Mouse (Mus musculus) right cerebral cortex, postnatal 14 days (tissue): Measurements from ENCODE around the gene Kif3c.

Experiments used
- DNase-seq: peaks from one replicate; pipeline ENCODE4 v3.0.0; 2022

Gene Kif3c

DNA sequence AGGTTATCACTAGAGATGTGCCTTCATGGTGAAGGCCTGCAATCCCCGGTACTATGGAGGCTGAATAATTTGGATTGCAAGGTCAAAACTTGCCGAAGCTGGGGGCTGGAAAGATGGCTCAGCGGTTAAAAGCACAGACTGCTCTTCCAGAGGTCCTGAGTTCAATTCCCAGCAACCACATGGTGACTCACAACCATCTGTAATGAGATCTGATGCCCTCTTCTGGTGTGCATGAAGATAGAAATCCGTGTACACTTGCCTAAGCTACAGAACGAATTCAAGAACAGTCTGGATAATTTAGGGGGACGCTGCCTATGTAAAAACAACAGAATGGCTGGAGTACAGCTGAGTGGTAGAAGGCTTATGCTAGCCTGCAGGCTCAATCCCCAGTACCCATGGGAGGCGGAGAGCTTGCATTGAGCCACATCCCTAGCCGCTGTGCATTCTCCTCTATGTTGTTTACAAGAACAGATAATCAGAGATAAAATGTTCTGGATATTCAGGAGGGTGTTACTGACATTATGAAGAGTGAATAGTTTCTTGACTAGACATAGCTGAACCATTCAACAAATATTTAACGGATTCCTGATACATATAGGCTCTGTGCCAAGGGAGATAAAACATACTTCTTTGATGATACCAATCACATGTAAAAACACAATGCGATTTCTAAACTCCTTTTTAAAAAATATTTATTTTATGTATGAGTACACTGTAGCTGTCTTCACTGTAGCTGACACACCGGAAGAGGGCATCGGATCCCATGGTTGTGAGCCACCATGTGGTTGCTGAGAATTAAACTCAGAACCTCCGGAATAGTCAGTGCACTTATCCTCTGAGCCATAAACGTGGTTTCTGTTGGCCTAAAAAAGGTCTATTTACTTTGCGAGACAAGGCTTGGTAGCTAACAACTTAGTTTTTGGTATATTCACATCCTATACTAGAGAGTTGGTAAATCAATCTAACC lies 60.7 kb downstream of the Kif3c start:
- no peak for DNase-seq

DNA sequence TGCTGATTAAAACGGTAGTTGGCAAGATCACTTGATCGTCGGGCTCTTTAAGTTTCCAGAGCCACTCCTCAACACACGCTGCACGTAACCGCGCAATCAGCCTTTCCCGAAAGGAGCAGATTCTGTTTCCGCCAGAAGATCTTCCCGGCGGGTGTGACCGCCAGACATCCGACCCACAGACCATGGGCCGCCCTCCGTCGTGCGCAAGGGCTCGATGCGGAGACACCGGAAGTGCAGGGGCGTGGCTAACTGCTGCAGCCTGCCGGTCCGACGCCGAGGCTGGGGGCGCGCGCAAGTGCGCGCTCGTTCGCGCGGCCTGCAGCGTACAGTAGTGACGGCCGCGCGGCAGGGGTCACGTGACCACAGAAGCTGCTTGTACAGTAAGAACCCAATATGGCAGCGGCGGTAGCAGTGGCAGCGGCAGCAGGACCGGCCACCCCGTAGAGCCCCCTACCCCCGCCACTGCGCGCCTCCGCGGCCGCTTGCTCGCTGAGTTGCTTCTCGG lies 61.6 kb downstream of the Kif3c start, which contains the start of gene Asxl2:
TSS of gene Asxl2 (plus strand) at position 328 of the 505 bp plus-strand sequence.
- DNase-seq: peak; percentile 99

DNA sequence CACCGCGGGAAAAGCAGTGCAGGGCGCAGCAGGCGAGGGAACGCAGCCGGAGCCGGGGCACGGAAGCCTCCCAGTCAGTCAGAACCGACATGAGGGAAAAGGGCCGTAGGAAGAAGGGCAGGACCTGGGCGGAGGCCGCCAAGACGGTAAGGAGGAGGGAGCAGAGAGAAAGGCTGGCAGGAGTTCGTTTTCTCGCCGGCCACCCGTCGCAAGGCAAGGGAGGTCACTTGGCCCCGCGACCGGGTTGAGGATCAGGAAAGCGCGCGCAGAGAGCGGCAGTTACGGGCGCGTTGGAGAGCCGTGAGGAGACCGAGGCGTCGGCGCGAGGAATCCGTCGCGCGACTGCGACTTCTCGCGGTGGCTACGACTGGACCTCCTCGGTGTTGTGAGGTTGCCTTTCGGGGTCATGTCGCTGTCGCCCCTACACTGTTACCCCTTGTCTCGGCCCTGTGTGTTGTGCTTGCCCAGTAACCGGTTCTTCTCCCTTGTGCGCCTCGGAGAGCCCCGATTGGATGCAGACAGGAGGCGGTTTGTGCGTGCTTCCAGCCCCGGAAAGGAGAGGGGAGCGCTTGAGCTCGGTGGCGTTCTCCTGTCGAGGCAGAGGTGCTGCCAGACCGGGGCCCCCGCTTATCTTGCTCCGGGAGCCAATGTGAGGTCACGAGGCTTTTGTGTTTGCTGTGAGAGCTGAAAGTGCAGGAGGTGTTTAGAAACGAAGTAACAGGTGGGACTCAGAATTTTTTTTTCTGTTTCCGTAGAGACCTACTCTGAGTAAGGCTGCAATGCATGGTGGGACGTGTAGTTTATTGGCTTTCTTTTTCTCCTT lies 62.3 kb downstream of the Kif3c start:
- DNase-seq: peak; percentile 63

DNA sequence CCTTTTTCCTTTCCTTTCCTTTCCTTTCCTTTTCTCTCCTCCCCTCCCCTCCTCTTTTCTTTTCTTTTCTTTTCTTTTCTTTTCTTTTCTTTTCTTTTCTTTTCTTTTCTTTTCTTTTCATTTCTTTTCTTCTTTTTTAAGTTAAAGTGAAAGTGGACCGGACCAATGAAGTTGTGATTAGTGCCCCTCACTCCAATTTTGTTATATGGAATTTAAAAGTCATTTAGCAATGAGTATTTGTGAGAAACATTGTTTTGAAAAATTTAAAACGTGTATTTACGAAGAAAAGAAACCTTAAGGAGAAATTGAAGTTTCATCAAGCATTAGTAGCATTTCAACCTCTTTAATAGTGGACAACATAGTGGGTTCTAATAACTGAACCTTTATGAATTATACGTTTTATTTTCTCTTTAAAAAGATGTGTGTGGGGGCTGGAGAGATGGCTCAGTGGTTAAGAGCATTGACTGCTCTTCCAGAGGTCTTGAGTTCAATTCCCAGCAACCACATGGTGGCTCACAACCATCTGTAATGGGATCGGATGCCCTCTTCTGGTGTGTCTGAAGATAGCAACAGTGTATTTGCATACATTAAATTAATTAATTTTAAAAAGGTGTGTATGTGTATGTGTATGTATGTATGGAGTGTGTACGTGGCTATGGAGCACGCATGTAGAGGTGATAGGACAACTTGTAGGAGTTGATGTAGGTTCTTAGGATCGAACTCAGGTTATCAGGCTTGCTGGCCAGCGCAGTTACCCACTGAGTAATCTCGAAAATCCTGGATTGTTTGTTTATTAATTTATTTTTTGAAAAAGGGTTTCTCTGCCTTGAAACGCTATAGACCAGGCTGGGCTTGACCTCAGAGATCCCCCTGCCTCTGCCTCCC lies 63.2 kb downstream of the Kif3c start:
- no peak for DNase-seq

DNA sequence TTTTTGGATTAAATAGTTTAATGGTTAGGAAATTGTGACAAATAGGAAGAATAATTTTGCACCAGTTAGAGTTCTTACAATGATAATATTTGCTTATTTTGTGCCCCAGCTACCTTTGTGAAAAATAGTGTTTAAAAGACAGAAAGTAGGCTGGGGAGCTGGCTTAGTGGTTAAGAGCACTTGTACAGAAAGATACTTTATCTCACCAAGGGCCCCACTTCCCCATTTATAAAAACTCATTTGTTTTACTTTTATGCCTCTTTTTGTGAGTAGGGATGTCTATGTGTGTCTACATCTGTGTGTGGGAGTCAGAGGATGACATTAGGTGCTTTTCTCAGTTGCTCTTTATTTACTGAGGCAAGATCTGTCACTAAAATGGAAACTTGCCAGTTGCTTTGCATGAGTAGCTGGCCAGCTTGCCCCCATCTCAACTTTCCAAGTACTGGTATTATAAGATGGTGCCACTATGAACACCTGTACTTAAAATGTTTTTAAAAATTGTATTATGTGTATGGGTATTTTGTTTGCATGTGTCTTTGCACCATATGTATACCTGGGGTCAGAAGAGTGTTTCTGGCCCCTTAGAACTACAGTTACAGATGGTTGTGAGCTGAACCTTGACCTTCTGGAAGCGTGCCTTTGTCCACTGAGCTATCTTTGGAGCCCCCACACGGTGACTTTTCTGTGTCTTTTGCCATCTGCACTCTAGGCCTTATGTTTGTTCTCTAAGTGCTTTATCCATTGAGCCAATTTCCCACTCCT lies 64.9 kb downstream of the Kif3c start:
- DNase-seq: no peak

DNA sequence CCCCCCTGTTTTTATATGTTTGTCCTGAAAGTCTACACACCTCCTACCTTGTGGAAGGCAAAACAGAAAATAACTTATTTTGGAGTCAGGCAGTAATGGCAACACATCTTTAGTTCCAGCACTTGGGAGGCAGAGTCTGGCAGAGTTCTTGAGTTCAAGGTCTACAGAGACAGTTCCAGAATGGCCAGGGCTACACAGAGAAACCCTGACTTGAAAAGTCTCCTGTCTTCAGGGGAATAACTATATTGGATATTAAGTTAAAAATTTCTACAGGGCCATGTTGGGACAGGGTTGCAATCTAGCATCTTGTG lies 65.5 kb downstream of the Kif3c start:
- DNase-seq: no peak

DNA sequence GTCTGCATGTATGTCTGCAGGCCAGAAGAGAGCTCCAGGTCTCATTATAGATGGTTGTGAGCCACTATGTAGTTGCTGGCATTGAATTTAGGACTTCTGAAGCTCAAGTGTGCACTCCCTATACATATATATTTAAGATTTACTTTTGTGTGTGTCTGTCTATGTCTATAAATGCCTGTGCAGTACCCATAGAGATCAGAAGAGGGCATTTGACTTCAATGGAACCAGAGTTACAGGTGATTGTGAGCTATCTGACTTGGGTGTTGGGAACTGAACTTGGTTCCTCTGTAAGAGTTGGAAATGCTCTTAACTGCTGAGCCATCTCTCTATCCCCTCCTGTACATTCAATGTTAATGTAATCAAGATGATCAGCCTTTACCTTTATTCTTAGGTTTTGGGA lies 66.1 kb downstream of the Kif3c start:
- DNase-seq: no peak

- DNase-seq: no peak
Observed at GRCm38 (mm10) chr12:3433736-3434135, 68.8 kb downstream of the Kif3c start.

DNA sequence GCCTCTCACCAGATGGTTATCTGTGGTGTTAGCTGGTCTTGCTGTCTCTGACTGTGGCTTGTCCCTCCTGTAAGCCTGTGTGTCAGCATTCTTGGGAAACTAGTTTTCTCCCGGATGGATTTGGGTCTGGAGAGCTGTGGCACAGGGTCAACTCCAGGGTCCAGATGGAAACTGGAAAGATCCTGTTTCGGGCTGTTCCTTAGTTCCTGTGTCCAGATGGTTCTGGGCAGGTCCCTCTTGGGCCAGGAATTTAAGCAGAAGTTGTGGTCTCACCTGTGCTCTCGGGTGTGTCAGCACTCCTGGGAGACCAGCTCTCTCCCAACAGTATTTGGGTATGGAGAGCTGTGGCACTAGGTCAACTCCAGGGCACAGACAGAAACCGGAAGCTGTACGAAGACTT lies 71.5 kb downstream of the Kif3c start:
- no peak for DNase-seq

DNA sequence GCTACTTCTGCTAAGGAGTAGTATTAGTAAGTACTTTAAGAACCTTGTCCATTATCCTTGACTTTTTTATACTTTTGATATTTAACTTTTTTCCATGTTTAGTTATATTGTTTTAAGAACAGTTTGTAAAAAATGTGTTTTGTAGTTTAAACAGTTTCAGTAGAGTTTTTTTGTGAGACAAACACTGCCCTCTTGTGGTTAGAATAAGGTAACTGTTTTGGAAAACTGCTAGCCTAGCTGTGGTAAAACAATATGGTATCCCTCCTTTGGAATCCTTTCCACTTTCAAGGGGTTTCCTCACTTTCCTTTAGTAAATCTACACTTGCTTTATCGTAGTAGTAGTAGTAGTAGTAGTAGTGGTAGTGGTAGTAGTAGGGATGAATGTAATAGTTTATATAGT lies 72.9 kb downstream of the Kif3c start:
- DNase-seq: no peak

DNA sequence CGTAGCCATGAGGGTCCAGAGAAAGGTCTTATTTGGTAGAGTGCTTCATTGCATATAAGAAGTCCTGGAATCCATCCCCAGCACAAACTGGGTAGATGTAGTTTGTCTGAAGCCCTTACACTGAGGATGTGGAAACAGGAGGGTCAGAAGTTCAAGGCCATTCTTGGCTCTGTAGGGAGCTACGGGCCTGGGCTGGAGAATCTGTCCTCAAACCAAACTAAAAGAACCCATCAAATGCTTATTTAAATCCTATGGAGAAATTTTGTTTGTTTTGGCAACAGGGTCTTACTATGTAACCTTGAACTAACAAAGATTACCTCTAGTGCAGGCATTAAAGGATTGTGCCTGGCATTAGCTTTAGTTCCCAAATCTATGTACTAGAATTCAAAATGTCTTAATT lies 76.0 kb downstream of the Kif3c start:
- no peak for DNase-seq

- DNase-seq: no peak
Observed at GRCm38 (mm10) chr12:3441361-3441760, 76.4 kb downstream of the Kif3c start.

DNA sequence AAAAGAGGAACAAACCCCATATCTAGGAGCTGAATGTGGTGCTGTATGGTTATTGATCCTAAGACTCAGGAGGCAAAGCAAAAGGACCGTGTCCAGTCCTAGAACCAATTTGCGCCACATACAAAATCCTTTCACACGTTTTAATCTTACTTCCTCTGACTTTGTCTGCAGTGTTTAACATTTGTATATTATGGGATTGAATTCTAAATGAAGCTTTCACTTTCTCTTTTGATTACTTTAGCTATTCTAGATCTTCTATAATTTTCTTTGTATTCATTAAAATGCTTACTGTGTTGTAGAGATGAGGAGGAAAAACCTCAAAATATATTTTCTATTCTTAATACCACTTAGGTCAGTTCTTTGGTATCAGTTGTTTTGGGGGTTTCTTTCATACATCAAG lies 88.6 kb downstream of the Kif3c start:
- DNase-seq: no peak
